Mouse (Mus musculus) thymus, adult 2 months (tissue): ENCODE results near the gene Cenpf. TPM values are rescaled to one million over a fixed set of nuclear protein-coding genes. Genes with fewer than 3 reads are reported as not detected.

ENCODE experiments used
- DNase-seq: peaks from one replicate; pipeline ENCODE4 v3.0.0; 2021
- H3K27ac ChIP-seq: fragments of 200-500 bp; 2 replicates; pipeline ENCODE4 v1.5.1; 2012; ENCODE audit warnings: low read length, control low read depth; ENCODE audit not compliant: control insufficient read depth, insufficient read depth
- H3K27me3 ChIP-seq: fragments of 200-500 bp; 2 replicates; pipeline ENCODE4 v1.6.1; 2012; ENCODE audit warnings: mild to moderate bottlenecking, low read length, moderate library complexity, mixed read lengths; ENCODE audit not compliant: control insufficient read depth, insufficient read depth
- H3K36me3 ChIP-seq: fragments of 200-500 bp; 2 replicates; pipeline ENCODE4 v1.6.1; 2012; ENCODE audit warnings: mild to moderate bottlenecking, low read length, moderate library complexity; ENCODE audit not compliant: control insufficient read depth, insufficient read depth
- H3K4me1 ChIP-seq: fragments of 200-500 bp; replicated peaks from 2 replicates; pipeline ENCODE4 v1.6.1; 2012; ENCODE audit warnings: low read length; ENCODE audit not compliant: control insufficient read depth, insufficient read depth
- H3K4me3 ChIP-seq: fragments of 200-500 bp; 2 replicates; pipeline ENCODE4 v1.5.1; 2012; ENCODE audit warnings: mild to moderate bottlenecking, low read length, control low read depth, moderate library complexity; ENCODE audit not compliant: control insufficient read depth, insufficient read depth
- CTCF ChIP-seq: fragments of 200-500 bp; IDR thresholded peaks from 2 replicates; pipeline ENCODE4 v1.5.1; 2012; ENCODE audit warnings: mild to moderate bottlenecking, control low read depth, low read length, moderate library complexity, borderline replicate concordance; ENCODE audit not compliant: control insufficient read depth, poor library complexity, insufficient read depth; ENCODE audit errors: extremely low read depth
- POLR2A ChIP-seq: fragments of 200-500 bp; IDR thresholded peaks from 2 replicates; pipeline ENCODE4 v1.6.1; 2012; ENCODE audit warnings: mild to moderate bottlenecking, low read length, control low read depth, moderate library complexity; ENCODE audit not compliant: control insufficient read depth, poor library complexity, insufficient read depth; ENCODE audit errors: extremely low read depth
- WGBS: fragments of 180-500 bp; shearing (Covaris S2); methylation state at CpG from one replicate; pipeline ENCODE4 v1.1.7; 2018; 5-methylcytosine and 5-hydroxymethylcytosine counted together
- polyA plus RNA-seq: library from polyadenylated mRNA; depleted of rRNA; stranded (reverse); fragments of >200 nt; gene quantifications from 2 replicates; pipeline ENCODE4 v1.2.3, GENCODE M21; 2012

Gene Cenpf
- polyA plus RNA-seq, 1 experiment: 10.3 TPM

DNA sequence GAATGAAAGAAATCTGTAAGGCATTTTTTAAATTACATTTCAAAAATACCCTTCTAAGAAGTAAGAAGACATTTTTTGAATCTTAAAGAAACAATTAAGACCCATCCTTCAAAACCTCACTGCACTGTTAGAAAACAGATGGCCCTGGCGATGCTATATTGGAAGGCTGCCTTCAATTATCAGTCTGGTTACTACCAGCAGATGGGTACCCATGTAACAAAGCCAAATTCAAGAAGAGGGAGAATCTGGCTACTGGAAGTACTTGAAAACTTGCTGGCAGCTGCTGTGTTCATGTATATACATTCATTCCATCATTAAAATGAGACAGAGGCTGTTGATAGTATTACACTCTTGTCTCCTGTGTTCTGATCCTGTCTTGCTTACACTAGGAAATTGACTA is 24.4 kb downstream of the Cenpf start:
- peaks cover 41% of the 10 kb centered on the region for H3K36me3 ChIP-seq
- H3K27me3 ChIP-seq: no peaks in the 10 kb centered on the region
- no peak overlapping the region for H3K4me3 ChIP-seq
- TF ChIP-seq CTCF: no peak
- TF ChIP-seq POLR2A: no peak
- no peak overlapping the region for H3K27ac ChIP-seq
- 98% methylated on average over 1 of the region's 1 CpGs for WGBS
- no peaks in the 10 kb centered on the region for H3K4me1 ChIP-seq
- no peak for DNase-seq

DNA sequence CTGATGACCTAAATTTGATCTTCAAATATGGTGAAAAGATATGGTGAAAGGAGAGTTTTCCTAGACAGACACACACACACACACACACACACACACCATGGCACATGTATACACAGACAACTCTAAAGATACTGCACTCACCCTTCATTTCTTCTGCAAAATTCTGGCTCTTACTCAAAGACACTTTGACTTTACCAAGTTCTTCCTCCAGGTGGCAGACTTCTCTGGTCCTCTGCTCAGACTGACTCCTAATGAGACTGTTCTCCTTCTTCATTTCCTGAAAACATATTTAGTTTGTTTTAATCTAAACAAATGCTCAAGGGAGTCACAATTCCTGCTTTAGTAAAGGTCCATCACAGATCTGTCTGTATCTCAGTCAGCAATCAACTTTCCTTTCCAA is 26.0 kb downstream of the Cenpf start:
- H3K36me3 ChIP-seq: peaks cover 51% of the 10 kb centered on the region
- no peaks in the 10 kb centered on the region for H3K27me3 ChIP-seq
- DNase-seq: peak; percentile 30

DNA sequence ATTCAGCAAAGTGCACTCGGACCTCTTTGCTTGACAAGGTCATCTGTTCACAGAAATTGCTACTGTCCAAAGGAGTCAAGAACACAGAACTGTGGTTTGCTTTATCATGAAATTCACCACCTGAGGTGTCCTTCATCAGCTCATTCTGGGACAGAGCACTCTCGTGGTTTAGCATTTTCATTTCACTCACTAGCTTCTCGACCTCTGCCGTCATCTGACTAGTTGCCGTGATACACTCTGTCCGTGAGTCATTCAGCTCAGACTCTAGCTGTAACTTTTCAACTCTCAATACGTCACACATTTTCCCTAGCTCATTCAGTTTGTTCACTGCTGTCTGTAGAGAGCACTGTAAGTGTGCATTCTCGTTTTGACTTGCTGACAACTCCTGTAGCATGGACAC is 30.5 kb downstream of the Cenpf start:
- Histone ChIP-seq H3K27me3 (no peaks in the 10 kb centered on the region), H3K4me3 (no peak overlapping the region), H3K27ac (no peak overlapping the region), H3K36me3 (peaks cover 78% of the 10 kb centered on the region), H3K4me1 (no peaks in the 10 kb centered on the region)
- no peak for DNase-seq
- no peak for TF ChIP-seq CTCF
- TF ChIP-seq POLR2A: no peak
- 96% methylated on average over 8 of the region's 8 CpGs for WGBS

More for the DNA sequence above, 26.0 kb downstream of the Cenpf start:
- TF ChIP-seq POLR2A (no peak), CTCF (no peak)
- no peak overlapping the region for H3K27ac ChIP-seq
- no peak overlapping the region for H3K4me3 ChIP-seq
- no peaks in the 10 kb centered on the region for H3K4me1 ChIP-seq

DNA sequence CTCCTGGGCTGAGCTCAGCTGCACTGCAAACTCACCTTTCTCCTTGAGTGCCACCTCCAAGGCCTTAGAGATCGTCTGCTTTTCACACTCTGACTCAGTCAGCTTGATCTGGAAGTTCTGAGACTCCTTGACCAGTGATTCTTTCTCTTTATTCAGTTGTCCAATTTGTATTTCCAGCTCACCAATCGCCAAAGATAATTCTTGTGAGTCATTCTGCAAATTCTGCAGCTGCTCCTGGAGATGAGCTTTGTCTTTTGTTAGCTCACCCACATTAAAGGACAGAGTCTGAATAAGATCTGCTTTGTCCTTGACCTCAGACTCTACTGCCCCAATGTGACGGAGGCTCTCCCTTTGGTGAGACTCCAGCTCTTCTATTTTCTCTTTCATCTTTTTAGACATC is 34.1 kb downstream of the Cenpf start:
- Histone ChIP-seq H3K27ac (no peak overlapping the region), H3K27me3 (no peaks in the 10 kb centered on the region), H3K4me3 (no peak overlapping the region), H3K4me1 (no peaks in the 10 kb centered on the region), H3K36me3 (peaks cover 78% of the 10 kb centered on the region)
- no peak for TF ChIP-seq POLR2A
- no peak for TF ChIP-seq CTCF
- WGBS: 89% methylated on average over 3 of the region's 3 CpGs
- DNase-seq: no peak

DNA sequence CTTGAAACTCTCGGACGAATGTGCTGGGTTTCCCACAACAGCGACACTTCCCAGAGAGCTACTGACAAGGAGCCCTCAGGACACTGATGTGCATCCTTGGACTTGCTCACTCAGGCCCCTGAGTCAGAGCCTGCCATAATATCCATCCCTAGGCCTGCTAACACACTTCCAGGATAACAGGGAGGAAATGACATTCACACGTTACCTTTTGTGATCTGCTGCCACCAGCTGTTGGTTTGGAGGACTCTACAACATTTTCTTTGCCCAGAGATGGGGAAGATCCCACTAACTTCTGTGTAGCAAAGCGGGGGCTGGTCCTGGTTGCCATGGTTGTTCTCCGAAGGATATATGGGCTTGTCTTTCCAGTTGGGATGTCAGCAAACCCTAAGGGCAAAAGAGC is 41.3 kb downstream of the Cenpf start:
- Histone ChIP-seq H3K36me3 (peaks cover 75% of the 10 kb centered on the region), H3K4me3 (no peak overlapping the region), H3K27me3 (no peaks in the 10 kb centered on the region), H3K4me1 (no peaks in the 10 kb centered on the region), H3K27ac (no peak overlapping the region)
- 97% methylated on average over 6 of the region's 6 CpGs for WGBS
- DNase-seq: no peak
- TF ChIP-seq CTCF: no peak
- no peak for TF ChIP-seq POLR2A

DNA sequence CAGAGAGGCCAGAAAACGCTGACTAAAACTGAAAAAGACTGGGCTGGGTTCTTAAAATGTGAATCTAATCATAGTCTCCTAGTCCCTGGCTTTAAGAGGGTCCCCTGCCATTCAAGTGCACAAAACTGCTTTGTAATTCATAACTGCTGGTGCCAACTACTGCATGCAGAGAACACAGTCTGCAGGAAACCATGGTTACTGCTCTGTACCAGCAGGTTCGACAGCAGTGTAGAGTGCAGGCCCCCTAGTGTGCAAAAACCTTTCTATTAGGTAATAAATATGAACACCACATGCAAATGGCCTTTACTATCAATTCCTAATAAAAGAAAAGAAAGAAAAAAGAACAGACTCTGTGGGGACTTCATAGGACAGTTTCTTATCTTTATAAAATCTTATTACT is 42.5 kb downstream of the Cenpf start:
- no peaks in the 10 kb centered on the region for H3K27me3 ChIP-seq
- peaks cover 75% of the 10 kb centered on the region for H3K36me3 ChIP-seq
- DNase-seq: no peak
- no peak overlapping the region for H3K4me3 ChIP-seq
- no peak overlapping the region for H3K27ac ChIP-seq
- 87% methylated on average over 2 of the region's 2 CpGs for WGBS
- no peak for TF ChIP-seq POLR2A
- no peak for TF ChIP-seq CTCF
- no peaks in the 10 kb centered on the region for H3K4me1 ChIP-seq

DNA sequence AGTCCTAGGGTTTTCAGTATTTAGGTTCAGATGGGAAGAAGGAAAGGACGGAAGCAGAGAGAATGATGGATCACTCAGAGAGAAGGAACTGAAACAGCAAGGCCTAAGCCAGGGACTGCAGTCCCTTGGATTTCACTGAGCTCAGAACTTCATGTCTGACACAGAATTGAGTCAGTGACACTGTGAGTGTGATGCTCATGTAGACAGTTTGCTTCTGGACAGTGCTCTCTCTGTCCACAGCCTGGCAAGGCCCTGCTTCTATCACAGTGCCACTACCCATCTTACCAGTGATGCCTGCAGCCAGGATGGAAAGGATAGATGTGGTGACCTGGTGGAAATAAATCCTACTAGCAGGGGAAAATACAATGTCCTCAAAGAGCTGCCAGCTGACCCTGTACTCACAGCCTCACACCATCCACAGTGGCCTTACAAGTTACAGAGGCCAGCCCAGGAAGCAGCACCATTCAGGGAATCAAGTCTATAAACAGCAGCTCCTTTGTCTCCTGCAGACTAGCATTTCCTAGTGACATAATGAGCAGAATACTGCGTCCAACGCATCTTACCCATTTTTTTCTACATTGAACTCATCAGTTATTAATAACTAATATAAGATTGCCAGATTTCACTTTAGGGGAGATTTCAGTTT is 43.1 kb downstream of the Cenpf start:
- no peak for DNase-seq
- 95% methylated on average over 3 of the region's 3 CpGs for WGBS
- Histone ChIP-seq H3K36me3 (peaks cover 70% of the 10 kb centered on the region), H3K27ac (no peak overlapping the region), H3K4me1 (no peaks in the 10 kb centered on the region), H3K27me3 (no peaks in the 10 kb centered on the region), H3K4me3 (no peak overlapping the region)
- no peak for TF ChIP-seq POLR2A
